In the genomic region with DNA sequence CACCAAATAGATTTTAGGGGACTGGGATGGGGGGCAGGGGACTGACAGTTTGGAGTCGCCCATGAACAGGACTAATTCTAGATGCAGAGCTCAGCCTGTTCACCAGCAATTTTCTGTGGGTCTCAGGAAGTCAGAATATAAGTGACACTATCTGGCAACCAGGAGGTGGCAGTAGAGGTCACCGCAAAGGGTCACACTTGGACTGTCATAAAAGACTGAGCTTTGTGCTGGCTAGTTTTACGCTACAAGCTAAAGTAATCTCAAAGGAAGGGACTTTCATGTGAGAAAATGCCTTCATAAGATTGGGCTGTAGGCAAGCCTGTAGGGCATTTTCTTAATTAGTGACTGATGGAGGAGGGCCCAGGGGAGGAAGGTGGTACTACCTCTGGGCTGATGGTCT, we compare ENCODE assay signal across 9 mouse cellular contexts. TPM values are rescaled to one million over a fixed set of nuclear protein-coding genes. Genes with fewer than 3 reads are reported as not detected.
DNase-seq lines count a peak whose midpoint lies in the region; ATAC-seq and TF ChIP-seq lines count a peak whose summit lies in the region.
"Had no signal": no experiment of that assay in that cellular context is flagged by ENCODE, and none has a peak within 500 bp of the region (broad histone marks: within the 10 kb centered on the region; RNA-seq: fewer than 3 reads in every experiment).

No protein-coding gene starts in this region.

- no peaks in the 10 kb centered on the region for H3K79me2 ChIP-seq in liver, adult 2 months (ENCODE audit: control insufficient read depth, insufficient read depth, low read length)

- 35% methylated on average over 3 of the region's 3 CpGs for WGBS in liver, adult 2 months
- 38% methylated on average over 3 of the region's 3 CpGs for WGBS in liver, embryonic 12.5 days (ENCODE audit: insufficient replicate concordance)
- 27% methylated on average over 3 of the region's 3 CpGs for WGBS in cerebellum, adult 2 months
- 38% methylated on average over 3 of the region's 3 CpGs for WGBS in limb, embryonic 10.5 days

- ATAC-seq in liver, embryonic 12.5 days = no peak
- no peak for ATAC-seq in granulocyte monocyte progenitor cell, adult 5-6 weeks (replicated peaks; ENCODE audit: poor library complexity, severe bottlenecking)

- DNase-seq in liver, adult 2 months (ENCODE audit: extremely low read depth, low read depth, low spot score) = peak; percentile 39
- peak; percentile 65 for DNase-seq in R1 (ENCODE audit: low read depth, low spot score)
- DNase-seq in cerebellum, adult 2 months = peak; percentile 57 to 59
- peak; percentile 10 to 43 for DNase-seq in heart, adult 9 months (ENCODE audit: low spot score in 2 of 2)
- DNase-seq in limb, embryonic 10.5 days (ENCODE audit: low spot score) = peak; percentile 70
- peak; percentile 20 for DNase-seq in retina, postnatal 7 days (ENCODE audit: low read depth, low spot score)

- H3K27me3 ChIP-seq in liver, adult 2 months (ENCODE audit: control insufficient read depth, insufficient read depth, low read length) = no peaks in the 10 kb centered on the region
- H3K27me3 ChIP-seq in liver, embryonic 12.5 days (replicated peaks) = no peaks in the 10 kb centered on the region
- no peaks in the 10 kb centered on the region for H3K27me3 ChIP-seq in cerebellum, adult 2 months (ENCODE audit: control insufficient read depth, insufficient read depth, low read length)
- no peaks in the 10 kb centered on the region for H3K27me3 ChIP-seq in limb, embryonic 10.5 days (ENCODE audit: low read depth, poor library complexity, severe bottlenecking)
- H3K27me3 ChIP-seq: heart, embryonic 13.5 days had no signal

- TF ChIP-seq POLR2A in liver, adult 2 months (IDR thresholded peaks at IDR 0.05; ENCODE audit: extremely low read depth, insufficient read depth, low read length) = no peak
- TF ChIP-seq POLR2A in cerebellum, adult 2 months (IDR thresholded peaks at IDR 0.05; ENCODE audit: borderline replicate concordance, insufficient read depth, low read length) = no peak

- no peak overlapping the region for H3K9ac ChIP-seq in liver, adult 2 months (ENCODE audit: low read depth, low read length)
- H3K9ac ChIP-seq in liver, embryonic 12.5 days = no peak overlapping the region
- H3K9ac ChIP-seq: heart, embryonic 13.5 days had no signal

- H3K4me2 ChIP-seq in liver, embryonic 12.5 days = no peak overlapping the region
- H3K4me2 ChIP-seq: heart, embryonic 13.5 days had no signal

- peak; percentile 47; the same call in 1 of the 2 replicates for TF ChIP-seq CTCF in liver, adult 2 months (IDR thresholded peaks at IDR 0.05; ENCODE audit: low read depth, low read length)
- peak; percentile 71; the same call in 1 of the 2 replicates for TF ChIP-seq CTCF in cerebellum, adult 2 months (IDR thresholded peaks at IDR 0.05; ENCODE audit: borderline replicate concordance, insufficient read depth, low read depth, low read length)

- H3K4me3 ChIP-seq in liver, adult 2 months (ENCODE audit: insufficient read depth, low read depth, low read length) = no peak overlapping the region
- no peak overlapping the region for H3K4me3 ChIP-seq in liver, embryonic 12.5 days
- H3K4me3 ChIP-seq in cerebellum, adult 2 months (replicated peaks; ENCODE audit: insufficient read depth, low read depth, low read length) = no peak overlapping the region
- H3K4me3 ChIP-seq in limb, embryonic 10.5 days = no peak overlapping the region
- H3K4me3 ChIP-seq: heart, embryonic 13.5 days had no signal

- H3K27ac ChIP-seq in liver, adult 2 months (replicated peaks; ENCODE audit: insufficient read depth, low read depth, low read length) = no peak overlapping the region
- H3K27ac ChIP-seq in liver, embryonic 12.5 days = no peak overlapping the region
- no peak overlapping the region for H3K27ac ChIP-seq in cerebellum, adult 2 months (ENCODE audit: insufficient read depth, low read length)
- peak overlapping the region; percentile 56 for H3K27ac ChIP-seq in limb, embryonic 10.5 days
- H3K27ac ChIP-seq: heart, embryonic 13.5 days had no signal

- no peaks in the 10 kb centered on the region for H3K9me3 ChIP-seq in liver, embryonic 12.5 days (replicated peaks)
- H3K9me3 ChIP-seq in limb, embryonic 10.5 days (replicated peaks) = no peaks in the 10 kb centered on the region
- H3K9me3 ChIP-seq: heart, embryonic 13.5 days had no signal

- no peaks in the 10 kb centered on the region for H3K36me3 ChIP-seq in liver, adult 2 months (ENCODE audit: control insufficient read depth, insufficient read depth, low read length)
- no peaks in the 10 kb centered on the region for H3K36me3 ChIP-seq in liver, embryonic 12.5 days
- H3K36me3 ChIP-seq in limb, embryonic 10.5 days = no peaks in the 10 kb centered on the region
- H3K36me3 ChIP-seq: heart, embryonic 13.5 days had no signal

- H3K4me1 ChIP-seq in liver, adult 2 months (ENCODE audit: control insufficient read depth, insufficient read depth, low read length) = no peaks in the 10 kb centered on the region
- H3K4me1 ChIP-seq in liver, embryonic 12.5 days = no peaks in the 10 kb centered on the region
- H3K4me1 ChIP-seq in cerebellum, adult 2 months (ENCODE audit: control insufficient read depth, insufficient read depth, low read length) = no peaks in the 10 kb centered on the region
- H3K4me1 ChIP-seq in limb, embryonic 10.5 days = peaks cover 5% of the 10 kb centered on the region; the same call in 1 of the 2 replicates

RNA-seq across cellular contexts. Expression of a gene that starts 17.8 kb away (rescaled TPM):
- 0.20 and 1.0 TPM in 2 replicates for total RNA-seq in liver, adult 2 months (2014; rRNA removed)
- polyA plus RNA-seq in liver, adult 2 months (2012; rRNA removed) = not detected in 2 replicates
- 0.23 and 0.66 TPM in 2 replicates for polyA plus RNA-seq in liver, embryonic 12.5 days (2016; fragmentation: Nextera tagmentation; extraction: Ambion mirVana)
- polyA plus RNA-seq in cerebellum, adult 2 months (2012; rRNA removed) = 2.7 and 3.1 TPM in 2 replicates
- 2.4 and 3.9 TPM in 2 replicates for polyA plus RNA-seq in limb, embryonic 10.5 days (2016; fragmentation: Nextera tagmentation; extraction: Ambion mirVana)
- total RNA-seq in granulocyte monocyte progenitor cell, adult 5-6 weeks (2014; fragmentation: Nextera tagmentation) = not detected in 2 replicates
- not detected in 2 replicates for total RNA-seq in granulocyte monocyte progenitor cell, adult 5-6 weeks (2017)

Comparison
In these comparisons a context has a peak if more than half of its experiments do, and no peak if none do; other contexts are left out.
1. DNase-seq: peak in every context shown above with its lines; median percentile 70 in limb, embryonic 10.5 days; 65 in R1; 58 in cerebellum, adult 2 months; 39 in liver, adult 2 months; 26 in heart, adult 9 months; 20 in retina, postnatal 7 days.